Mouse (Mus musculus) heart, adult 2 months (tissue): ENCODE measurements around the gene Defb36. TPM values are rescaled to one million over a fixed set of nuclear protein-coding genes. Genes with fewer than 3 reads are reported as not detected.

Source experiments
- DNase-seq, 2 experiments: peaks; one replicate each; pipeline ENCODE4 v3.0.0; 2021
- H3K27ac ChIP-seq: fragments of 200-600 bp; 2 replicates; pipeline ENCODE4 v1.8.1; 2022
- H3K27me3 ChIP-seq: fragments of 200-500 bp; 2 replicates; pipeline ENCODE4 v1.6.1; 2012; ENCODE audit warnings: mild to moderate bottlenecking, low read length, inconsistent platforms, mixed read lengths; ENCODE audit not compliant: control insufficient read depth, insufficient read depth
- H3K36me3 ChIP-seq: fragments of 200-500 bp; 2 replicates; pipeline ENCODE4 v1.6.1; 2012; ENCODE audit warnings: low read length, inconsistent platforms; ENCODE audit not compliant: control insufficient read depth, insufficient read depth
- H3K4me1 ChIP-seq: fragments of 200-500 bp; 2 replicates; pipeline ENCODE4 v1.6.1; 2011; ENCODE audit warnings: low read length; ENCODE audit not compliant: control insufficient read depth, insufficient read depth
- H3K4me3 ChIP-seq: fragments of 200-600 bp; 2 replicates; pipeline ENCODE4 v1.8.1; 2022
- H3K79me2 ChIP-seq: fragments of 200-500 bp; replicated peaks from 2 replicates; pipeline ENCODE4 v1.6.1; 2012; ENCODE audit warnings: mild to moderate bottlenecking, inconsistent platforms, low read length, moderate library complexity, mixed read lengths; ENCODE audit not compliant: control insufficient read depth, insufficient read depth
- H3K9ac ChIP-seq: fragments of 200-500 bp; 2 replicates; pipeline ENCODE4 v1.6.1; 2012; ENCODE audit warnings: low read depth, mild to moderate bottlenecking, control low read depth, inconsistent platforms, low read length, mixed read lengths
- CTCF ChIP-seq: fragments of 200-600 bp; IDR thresholded peaks from 2 replicates; pipeline ENCODE4 v1.8.1; 2022; ENCODE audit warnings: antibody characterized with exemption, mild to moderate bottlenecking, moderate library complexity
- EP300 ChIP-seq: fragments of 200-500 bp; IDR thresholded peaks from 2 replicates; pipeline ENCODE4 v1.6.1; 2011; ENCODE audit warnings: low read depth, low read length, control low read depth; ENCODE audit not compliant: insufficient read depth
- POLR2A ChIP-seq: fragments of 200-500 bp; IDR thresholded peaks from 2 replicates; pipeline ENCODE4 v1.6.1; 2011; ENCODE audit warnings: mild to moderate bottlenecking, low read depth, low read length, control low read depth; ENCODE audit not compliant: insufficient read depth
- WGBS: fragments of 180-500 bp; shearing (Covaris S2); methylation state at CpG from one replicate; pipeline ENCODE4 v1.1.7; 2018; 5-methylcytosine and 5-hydroxymethylcytosine counted together
- intact Hi-C: fragments of 180-260 bp; cut with DNase I; formaldehyde crosslinking; loops from one replicate; pipeline ENCODE4 v1.15.1; 2025
- polyA plus RNA-seq: library from polyadenylated mRNA; depleted of rRNA; stranded (reverse); fragments of >200 nt; gene quantifications from 2 replicates; pipeline ENCODE4 v1.2.3, GENCODE M21; 2012; rRNA removed
- total RNA-seq, 2 experiments: library from RNA; stranded (reverse); gene quantifications; 2 replicates each; pipeline ENCODE4 v1.2.3; 2021

The Defb36 gene
- total and polyA plus RNA-seq, 3 experiments = not detected

GRCm38 (mm10) chr2:152639406-152640113 lies 35.4 kb downstream of the Defb36 start:
- Histone ChIP-seq H3K4me3 (no peak overlapping the region), H3K79me2 (no peaks in the 10 kb centered on the region), H3K27ac (peak overlapping the region; percentile 66), H3K27me3 (no peaks in the 10 kb centered on the region), H3K36me3 (no peaks in the 10 kb centered on the region), H3K9ac (no peak overlapping the region), H3K4me1 (peaks cover 3% of the 10 kb centered on the region; the same call in 1 of the 2 replicates)
- intact Hi-C loops = no loop called here
- DNase-seq = peak; percentile 61 to 76
- WGBS = 24% methylated on average over 11 of the region's 11 CpGs
- TF ChIP-seq CTCF (peak; percentile 7; the same call in 1 of the 2 replicates), POLR2A (no peak; the same call in 1 of the 2 replicates), EP300 (peak; percentile 52; the same call in 1 of the 2 replicates)

DNA sequence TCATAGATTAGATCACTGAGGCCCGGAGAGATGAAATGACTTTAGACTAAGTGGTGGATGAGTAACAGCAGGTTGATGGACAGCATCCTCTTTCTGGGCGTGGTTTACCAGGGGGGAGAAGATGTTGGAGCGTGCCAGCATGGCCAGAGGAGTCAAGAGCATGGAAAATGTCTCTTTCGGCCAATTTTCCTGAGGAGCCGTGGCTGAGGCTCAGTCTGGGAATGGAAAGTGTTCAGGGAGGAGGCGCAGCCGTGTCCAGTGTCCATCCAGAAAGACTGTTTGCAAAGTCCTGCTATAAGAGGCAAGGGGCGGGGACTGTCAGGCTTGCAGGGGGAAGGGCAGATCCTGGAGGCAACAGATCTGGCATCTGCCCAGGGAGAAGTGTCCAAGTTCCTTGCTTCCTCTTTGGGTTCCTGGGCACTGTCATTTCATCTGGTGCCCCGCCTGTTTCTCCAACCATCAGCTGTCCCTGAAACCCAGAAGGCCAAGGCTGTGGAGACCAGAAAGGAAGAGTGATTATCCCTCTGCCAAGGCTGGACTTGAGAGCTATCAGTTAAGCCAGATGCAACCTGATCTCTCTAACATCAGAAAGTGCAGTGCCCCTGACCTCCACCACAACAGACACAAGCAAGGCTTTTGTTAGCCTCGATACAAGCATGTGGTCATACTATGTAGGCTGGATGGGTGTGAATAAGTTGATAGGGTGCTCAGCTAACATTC lies 48.9 kb downstream of the Defb36 start:
- Histone ChIP-seq H3K79me2 (no peaks in the 10 kb centered on the region), H3K36me3 (no peaks in the 10 kb centered on the region), H3K27ac (peak overlapping the region; percentile 48), H3K4me3 (no peak overlapping the region), H3K27me3 (no peaks in the 10 kb centered on the region), H3K9ac (no peak overlapping the region), H3K4me1 (peaks cover 8% of the 10 kb centered on the region; the same call in 1 of the 2 replicates)
- intact Hi-C loops = no loop called here
- WGBS = 30% methylated on average over 10 of the region's 10 CpGs
- TF ChIP-seq POLR2A (no peak), CTCF (no peak), EP300 (no peak)
- DNase-seq = peak; percentile 55 to 71

DNA sequence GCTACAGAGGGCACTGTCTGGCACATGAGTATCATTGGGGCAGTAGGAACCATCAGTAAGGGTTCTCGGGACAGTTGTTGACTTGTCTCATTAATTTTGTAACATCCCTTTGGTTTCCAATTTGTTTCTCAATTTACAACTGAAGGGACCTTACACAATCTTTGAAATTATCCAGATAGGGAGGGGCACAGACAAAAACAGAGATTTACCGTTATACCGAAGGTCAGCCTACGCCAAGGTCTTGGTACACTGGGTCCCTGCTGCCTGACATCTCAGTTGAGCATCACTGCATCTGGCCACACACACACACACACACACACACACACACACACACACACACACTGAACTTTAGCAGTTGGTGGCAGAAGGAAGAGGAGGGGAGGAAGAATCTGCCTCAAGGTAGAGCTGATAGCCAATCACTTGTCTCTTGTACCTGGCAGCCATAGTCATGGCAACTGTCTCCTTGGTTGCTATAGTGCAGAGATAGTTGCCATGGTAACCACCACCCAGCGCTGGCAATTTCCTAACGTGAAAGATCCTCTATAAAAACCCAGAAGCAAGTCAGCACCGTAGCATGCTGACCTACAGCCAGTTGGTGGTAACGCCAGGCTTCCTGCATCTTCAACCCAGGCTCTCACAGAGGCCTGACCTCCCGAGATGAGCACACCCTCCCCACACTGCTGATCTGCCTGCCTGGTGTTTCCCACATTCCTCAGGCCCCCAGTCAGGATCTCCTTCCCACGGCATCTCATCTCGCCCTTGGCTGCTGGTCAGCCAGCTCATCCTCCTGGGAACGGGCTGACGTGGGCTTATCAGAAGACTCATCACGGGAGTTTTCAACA lies 50.0 kb downstream of the Defb36 start:
- intact Hi-C loops = no loop called here
- TF ChIP-seq EP300 (no peak), POLR2A (no peak), CTCF (no peak)
- Histone ChIP-seq H3K36me3 (no peaks in the 10 kb centered on the region), H3K27ac (peak overlapping the region; percentile 51; the same call in 1 of the 2 replicates), H3K79me2 (no peaks in the 10 kb centered on the region), H3K4me1 (peaks cover 8% of the 10 kb centered on the region; the same call in 1 of the 2 replicates), H3K4me3 (no peak overlapping the region), H3K27me3 (no peaks in the 10 kb centered on the region), H3K9ac (no peak overlapping the region)
- DNase-seq = peak; percentile 51 to 69
- 33% methylated on average over 14 of the region's 14 CpGs for WGBS

- TF ChIP-seq CTCF (peak; percentile 75), POLR2A (no peak), EP300 (no peak)
- Histone ChIP-seq H3K36me3 (no peaks in the 10 kb centered on the region), H3K9ac (no peak overlapping the region), H3K4me1 (peaks cover 8% of the 10 kb centered on the region; the same call in 1 of the 2 replicates), H3K79me2 (no peaks in the 10 kb centered on the region), H3K4me3 (no peak overlapping the region), H3K27me3 (no peaks in the 10 kb centered on the region), H3K27ac (no peak overlapping the region)
- peak in 1 of 2 experiments; percentile 47 for DNase-seq
- intact Hi-C loops = loop anchor here (1.0 kb wide), 1 partner anchor 42 kb away; no protein-coding TSS in a partner anchor
- WGBS = 50% methylated on average over 10 of the region's 10 CpGs
Measured at GRCm38 (mm10) chr2:152657398-152657797, 53.3 kb downstream of the Defb36 start.

- DNase-seq = no peak
- WGBS = 73% methylated on average over 6 of the region's 6 CpGs
Measured at GRCm38 (mm10) chr2:152661163-152661562, 57.0 kb downstream of the Defb36 start.

More at GRCm38 (mm10) chr2:152661163-152661562, 57.0 kb downstream of the Defb36 start:
- H3K4me3 ChIP-seq = no peak overlapping the region
- TF ChIP-seq CTCF (no peak), EP300 (no peak), POLR2A (no peak)
- no peaks in the 10 kb centered on the region for H3K79me2 ChIP-seq
- intact Hi-C loops = no loop called here
- H3K27ac ChIP-seq = no peak overlapping the region
- H3K36me3 ChIP-seq = no peaks in the 10 kb centered on the region
- no peaks in the 10 kb centered on the region for H3K4me1 ChIP-seq
- no peaks in the 10 kb centered on the region for H3K27me3 ChIP-seq
- no peak overlapping the region for H3K9ac ChIP-seq

Other genes starting within 250 kb of the Defb36 start
- not detected for gene Nrsn2, start 227.7 kb upstream of the Defb36 start, total RNA-seq
- gene Nrsn2, start 227.7 kb upstream of the Defb36 start, polyA plus RNA-seq = 0.31 TPM in 1 of 2 replicates, not detected in the other
- gene Sox12, start 206.3 kb upstream of the Defb36 start, total RNA-seq = 1 to 10 TPM; 6.9 to 8.3 TPM
- gene Sox12, start 206.3 kb upstream of the Defb36 start, polyA plus RNA-seq = 7.6 and 8.8 TPM in 2 replicates
- 1 to 10 TPM; 6.7 to 9.1 TPM for gene Zcchc3, start 189.3 kb upstream of the Defb36 start, total RNA-seq
- gene Zcchc3, start 189.3 kb upstream of the Defb36 start, polyA plus RNA-seq = 4.0 and 5.5 TPM in 2 replicates
- 1 to 10 TPM; 1.5 to 2.4 TPM for gene 6820408C15Rik, start 188.7 kb upstream of the Defb36 start, total RNA-seq
- gene 6820408C15Rik, start 188.7 kb upstream of the Defb36 start, polyA plus RNA-seq = 2.5 and 4.0 TPM in 2 replicates
- not detected for gene Defb23, start 139.7 kb upstream of the Defb36 start, total RNA-seq
- gene Defb23, start 139.7 kb upstream of the Defb36 start, polyA plus RNA-seq = not detected in 2 replicates
- gene Defb20, start 127.3 kb upstream of the Defb36 start, total RNA-seq = not detected
- not detected in 2 replicates for gene Defb20, start 127.3 kb upstream of the Defb36 start, polyA plus RNA-seq
- not detected for gene Defb22, start 114.2 kb upstream of the Defb36 start, total RNA-seq
- gene Defb22, start 114.2 kb upstream of the Defb36 start, polyA plus RNA-seq = not detected in 2 replicates
- not detected for gene Defb26, start 92.6 kb upstream of the Defb36 start, total RNA-seq
- gene Defb26, start 92.6 kb upstream of the Defb36 start, polyA plus RNA-seq = not detected in 2 replicates
- gene Defb28, start 86.1 kb upstream of the Defb36 start, total RNA-seq = not detected
- gene Defb28, start 86.1 kb upstream of the Defb36 start, polyA plus RNA-seq = not detected in 2 replicates
- not detected for gene Defb29, start 64.2 kb upstream of the Defb36 start, total RNA-seq
- gene Defb29, start 64.2 kb upstream of the Defb36 start, polyA plus RNA-seq = not detected in 2 replicates
- gene Gm17416, start 35.0 kb upstream of the Defb36 start, total RNA-seq = not detected
- gene Gm17416, start 35.0 kb upstream of the Defb36 start, polyA plus RNA-seq = not detected in 2 replicates
- not detected for gene Defb21, start 31.6 kb upstream of the Defb36 start, total RNA-seq
- not detected in 2 replicates for gene Defb21, start 31.6 kb upstream of the Defb36 start, polyA plus RNA-seq
- not detected for gene Defb19, start 24.0 kb upstream of the Defb36 start, total RNA-seq
- 0.43 and 0.97 TPM in 2 replicates for gene Defb19, start 24.0 kb upstream of the Defb36 start, polyA plus RNA-seq
- gene Defb45, start 4.9 kb upstream of the Defb36 start, total RNA-seq = not detected
- not detected in 2 replicates for gene Defb45, start 4.9 kb upstream of the Defb36 start, polyA plus RNA-seq
- gene Defb25, start 18.7 kb downstream of the Defb36 start, total RNA-seq = not detected
- not detected in 2 replicates for gene Defb25, start 18.7 kb downstream of the Defb36 start, polyA plus RNA-seq
- 1 to 10 TPM; 5.8 to 7.1 TPM for gene Rem1, start 22.6 kb downstream of the Defb36 start, total RNA-seq
- gene Rem1, start 22.6 kb downstream of the Defb36 start, polyA plus RNA-seq = 5.6 and 7.1 TPM in 2 replicates
- gene H13, start 65.1 kb downstream of the Defb36 start, total RNA-seq = 10 to 100 TPM; 33.9 to 37.6 TPM
- 42.9 and 43.5 TPM in 2 replicates for gene H13, start 65.1 kb downstream of the Defb36 start, polyA plus RNA-seq
- gene Mcts2, start 82.7 kb downstream of the Defb36 start, total RNA-seq = 10 to 100 TPM; 14.8 to 18.2 TPM
- 8.6 and 12.1 TPM in 2 replicates for gene Mcts2, start 82.7 kb downstream of the Defb36 start, polyA plus RNA-seq
- 10 to 100 TPM; 56.5 to 59.8 TPM for gene Id1, start 131.9 kb downstream of the Defb36 start, total RNA-seq
- 74.7 and 113 TPM in 2 replicates for gene Id1, start 131.9 kb downstream of the Defb36 start, polyA plus RNA-seq
- gene Cox4i2, start 149.8 kb downstream of the Defb36 start, total RNA-seq = 10 to 100 TPM; 12.1 to 18.0 TPM
- 12.0 and 13.2 TPM in 2 replicates for gene Cox4i2, start 149.8 kb downstream of the Defb36 start, polyA plus RNA-seq
- gene Bcl2l1, start 227.4 kb downstream of the Defb36 start, total RNA-seq = 100 to 1,000 TPM in 1 of 2 experiments, 10 to 100 TPM in 1; 51.9 to 102 TPM
- 48.1 and 51.2 TPM in 2 replicates for gene Bcl2l1, start 227.4 kb downstream of the Defb36 start, polyA plus RNA-seq
- gene Tpx2, start 243.6 kb downstream of the Defb36 start, total RNA-seq = 1 to 10 TPM in 1 of 2 experiments, under 1 TPM in 1; 0.75 to 1.1 TPM
- gene Tpx2, start 243.6 kb downstream of the Defb36 start, polyA plus RNA-seq = 0.18 and 0.50 TPM in 2 replicates